Mouse (Mus musculus) neural tube, embryonic 10.5 days (tissue): ENCODE measurements around the gene Azgp1.
"Not testable (repeated sequence)": the region's sequence is repeated elsewhere in the genome, so short reads cannot be mapped to it uniquely, and the experiment has no call there.

Experiments used
- DNase-seq: peaks from one replicate; pipeline ENCODE4 v3.0.0-alpha.2; 2017; ENCODE audit warnings: low spot score; ENCODE audit errors: extremely low spot score

The Azgp1 gene

GRCm38 (mm10) chr5:137981300-137981699 lies at the start of gene Azgp1:
Azgp1 (plus strand) TSS chr5:137981520.
- no peak for DNase-seq

DNA sequence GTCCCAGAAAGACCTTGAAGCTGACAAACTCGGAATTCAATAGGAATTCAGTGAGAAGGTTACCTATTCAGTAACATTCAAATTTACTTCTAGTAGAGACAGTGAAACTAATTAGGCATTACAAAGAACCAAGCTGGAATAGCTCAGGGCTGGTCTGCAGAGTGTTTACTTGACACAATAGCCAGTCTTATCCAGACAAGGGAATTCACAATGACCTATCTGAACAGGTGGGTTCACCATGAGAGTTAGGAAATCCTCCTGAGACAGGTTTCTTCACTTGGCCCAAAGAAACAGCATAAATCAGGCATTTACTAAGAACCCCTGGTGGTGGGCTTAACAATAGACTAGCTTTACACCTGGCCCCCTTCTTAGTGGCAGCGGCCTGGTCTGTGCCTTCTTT lies 47.4 kb upstream of the Azgp1 start:
- not testable (repeated sequence) for DNase-seq

DNA sequence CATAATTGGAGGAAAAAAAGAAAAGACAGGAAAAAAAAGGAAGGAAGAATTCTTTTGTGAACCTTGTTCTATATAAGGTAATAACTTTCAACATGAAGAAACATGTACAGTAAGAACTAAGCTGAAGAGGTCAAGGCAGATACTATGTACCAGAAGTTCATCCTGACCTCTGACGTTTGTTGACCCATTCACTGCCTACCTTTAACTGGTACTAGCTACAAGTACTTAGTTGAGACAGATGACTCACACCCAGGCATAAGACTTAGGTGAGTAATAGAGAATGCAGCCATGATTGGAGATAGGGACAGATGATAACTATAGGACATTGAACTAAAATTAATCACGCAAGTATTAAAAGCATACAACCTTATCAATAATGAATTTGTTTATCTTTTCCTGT lies 44.8 kb upstream of the Azgp1 start:
- DNase-seq: no peak

DNA sequence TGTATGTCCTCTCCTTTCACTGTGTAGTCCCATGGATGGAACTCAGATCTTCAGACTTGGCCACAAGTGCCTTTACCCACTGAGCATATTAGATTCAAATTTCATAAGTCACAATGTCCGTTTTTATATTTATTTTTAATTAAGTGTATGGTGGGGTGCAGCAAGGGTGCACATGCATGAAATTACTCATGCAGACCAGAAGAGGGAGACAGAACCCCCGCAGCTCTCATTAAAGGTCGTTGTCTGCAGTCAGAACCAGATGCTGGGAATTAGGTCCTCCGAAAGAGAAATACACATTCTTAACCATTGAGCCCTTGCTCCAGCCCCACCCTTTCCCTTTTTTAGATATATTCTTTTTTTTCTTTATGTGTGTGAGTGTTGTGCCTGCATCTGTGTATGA lies 44.1 kb upstream of the Azgp1 start:
- no peak for DNase-seq

- no peak for DNase-seq
These were observed 40.4 kb upstream of the Azgp1 start for GRCm38 (mm10) chr5:137940948-137941347.

GRCm38 (mm10) chr5:137943133-137943532 lies 38.2 kb upstream of the Azgp1 start:
- no peak for DNase-seq

- DNase-seq: no peak
These were observed 34.0 kb upstream of the Azgp1 start for GRCm38 (mm10) chr5:137947303-137947702.

GRCm38 (mm10) chr5:137951218-137951617 lies 30.1 kb upstream of the Azgp1 start:
- no peak for DNase-seq

- no peak for DNase-seq
These were observed 24.9 kb upstream of the Azgp1 start for GRCm38 (mm10) chr5:137956404-137956803.

- DNase-seq: no peak
These were observed 18.4 kb upstream of the Azgp1 start, which contains the start of gene Gjc3 for GRCm38 (mm10) chr5:137962945-137963344. Gjc3 (minus strand) TSS chr5:137963098.

DNA sequence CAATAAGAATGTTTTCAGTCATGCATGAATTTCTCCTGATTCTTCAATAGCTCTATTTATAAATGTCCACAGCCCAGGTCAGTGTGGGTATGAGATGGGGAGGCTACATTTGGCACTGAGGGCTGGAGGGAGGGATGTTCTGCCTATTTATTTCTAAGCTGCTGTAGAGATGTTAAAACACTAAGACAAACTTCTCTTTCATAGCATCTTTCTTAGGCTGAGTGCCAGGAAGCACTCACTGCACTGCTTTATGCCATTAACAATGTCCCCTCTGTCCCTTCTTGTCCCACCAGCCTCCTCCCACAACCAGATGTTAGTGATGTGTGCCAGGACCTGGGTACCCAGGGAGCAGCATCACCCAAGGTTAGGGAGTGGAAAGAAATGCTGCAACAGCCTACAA lies 14.8 kb upstream of the Azgp1 start:
- no peak for DNase-seq

DNA sequence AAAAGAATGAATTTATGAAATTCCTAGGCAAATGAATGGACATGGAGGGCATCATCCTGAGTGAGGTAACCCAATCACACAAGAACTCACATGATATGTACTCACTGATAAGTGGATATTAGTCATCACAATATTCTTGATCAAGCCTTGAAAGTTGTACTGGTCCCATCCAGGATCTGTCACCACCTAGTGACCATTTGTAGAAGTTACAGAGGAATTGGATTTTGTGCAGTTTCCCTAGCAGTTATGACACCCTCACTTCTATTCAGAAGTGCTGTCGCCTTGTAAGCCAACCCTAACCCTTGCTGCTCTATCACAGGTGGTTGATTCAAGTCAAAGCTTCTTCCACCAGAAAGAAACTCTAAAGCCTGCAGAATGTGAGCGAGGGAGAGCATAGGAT lies 8.2 kb upstream of the Azgp1 start:
- DNase-seq: no peak

DNA sequence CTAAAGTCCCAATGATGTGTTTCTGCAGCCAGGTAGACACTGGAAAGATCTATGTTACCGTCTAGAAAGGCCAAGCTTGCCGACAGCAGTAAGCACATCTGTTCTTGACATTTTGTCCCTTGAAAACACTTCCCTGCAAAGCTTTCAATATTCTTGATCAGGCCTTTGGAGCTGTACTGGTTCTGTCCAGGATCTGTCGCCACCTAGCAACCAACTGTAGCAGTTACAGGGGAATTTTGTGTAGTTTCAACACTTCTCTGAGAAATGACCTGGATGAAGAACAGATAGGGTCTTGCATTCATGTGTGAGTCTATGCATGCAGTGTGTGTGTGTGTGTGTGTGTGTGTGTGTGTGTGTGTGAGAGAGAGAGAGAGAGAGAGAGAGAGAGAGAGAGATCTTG lies 7.6 kb upstream of the Azgp1 start:
- no peak for DNase-seq

DNA sequence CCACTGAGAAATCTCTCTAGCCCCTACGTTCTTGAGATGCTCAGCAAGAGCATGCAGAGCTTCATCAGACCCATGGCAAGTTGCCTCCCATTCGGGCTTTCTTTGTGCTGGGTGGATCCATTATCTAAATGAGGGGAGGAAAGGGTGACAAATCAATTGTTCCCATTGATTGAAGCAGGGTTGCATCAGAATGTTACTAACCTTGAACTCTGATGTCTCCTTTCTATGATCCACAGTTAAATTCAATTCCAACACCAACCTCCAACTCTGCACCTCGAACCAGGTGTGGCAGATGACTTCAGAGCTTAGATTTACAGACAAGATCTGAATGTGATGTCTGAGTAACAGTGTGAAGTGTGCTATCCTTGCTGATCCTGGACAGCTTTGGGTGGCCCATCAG lies 6.6 kb upstream of the Azgp1 start:
- DNase-seq: no peak

DNA sequence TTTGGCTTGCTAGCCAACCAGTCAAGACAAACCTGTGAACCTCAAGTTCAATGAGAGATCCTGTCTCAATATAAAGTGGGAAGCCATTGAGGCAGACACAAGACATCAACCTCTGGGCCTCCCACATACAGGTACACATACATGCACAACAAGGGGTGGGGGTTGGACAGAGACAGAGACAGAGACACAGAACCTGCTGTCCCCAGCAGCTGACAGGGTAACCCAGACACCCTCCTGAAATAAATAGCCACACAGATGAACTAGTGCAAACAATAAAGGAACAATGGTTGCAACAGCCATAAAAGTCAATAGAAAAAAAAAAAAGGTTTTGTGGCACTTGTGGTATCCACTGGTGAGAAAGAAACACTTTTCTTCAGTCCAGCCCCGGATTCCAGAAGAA lies 5.9 kb upstream of the Azgp1 start:
- no peak for DNase-seq

- no peak for DNase-seq
These were observed 4.0 kb upstream of the Azgp1 start for GRCm38 (mm10) chr5:137977291-137977690.

- no peak for DNase-seq
These were observed 2.2 kb upstream of the Azgp1 start for GRCm38 (mm10) chr5:137979081-137979480.

- no peak for DNase-seq
These were observed 5.0 kb downstream of the Azgp1 start for GRCm38 (mm10) chr5:137986351-137986750.

DNA sequence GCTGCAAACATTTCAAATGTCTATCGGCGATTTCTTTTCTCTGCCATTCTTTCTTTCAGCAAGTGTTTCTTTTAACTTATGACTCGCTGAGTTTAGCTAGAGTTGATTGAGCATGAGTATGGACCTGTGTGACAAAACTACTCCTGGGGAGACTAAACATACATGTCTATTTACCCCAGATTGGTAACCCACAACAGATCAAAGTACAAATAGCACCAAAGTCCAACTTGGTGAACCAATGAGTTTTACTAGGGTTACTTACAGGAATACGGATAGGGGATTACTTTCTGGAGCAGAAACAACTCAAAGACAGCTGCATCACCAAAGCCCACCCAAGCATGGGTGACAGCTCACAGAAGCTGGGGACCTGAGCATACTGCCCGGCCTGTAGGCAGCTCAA lies 28.1 kb downstream of the Azgp1 start:
- no peak for DNase-seq

DNA sequence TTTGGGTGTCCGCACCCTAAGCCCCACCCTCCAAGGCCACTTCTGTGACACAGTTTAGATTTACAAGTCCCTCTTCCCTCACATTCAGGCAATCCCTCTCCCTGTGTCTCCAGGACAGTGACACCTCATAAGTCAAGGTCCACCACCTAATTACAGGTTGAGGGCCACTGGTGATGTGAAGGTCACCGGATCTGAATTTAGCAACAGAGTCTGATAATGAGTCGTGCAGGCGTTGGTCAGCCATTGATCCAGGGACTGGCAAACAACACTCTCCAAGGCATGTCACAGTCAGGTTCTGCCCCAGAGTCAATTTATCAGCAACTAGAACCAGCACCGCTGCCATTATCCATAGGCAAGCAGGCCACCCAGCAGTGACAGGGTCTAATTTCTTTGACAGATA lies 31.1 kb downstream of the Azgp1 start:
- no peak for DNase-seq

GRCm38 (mm10) chr5:138016530-138016929 lies 35.2 kb downstream of the Azgp1 start:
- no peak for DNase-seq

GRCm38 (mm10) chr5:138016997-138017396 lies 35.7 kb downstream of the Azgp1 start:
- no peak for DNase-seq

DNA sequence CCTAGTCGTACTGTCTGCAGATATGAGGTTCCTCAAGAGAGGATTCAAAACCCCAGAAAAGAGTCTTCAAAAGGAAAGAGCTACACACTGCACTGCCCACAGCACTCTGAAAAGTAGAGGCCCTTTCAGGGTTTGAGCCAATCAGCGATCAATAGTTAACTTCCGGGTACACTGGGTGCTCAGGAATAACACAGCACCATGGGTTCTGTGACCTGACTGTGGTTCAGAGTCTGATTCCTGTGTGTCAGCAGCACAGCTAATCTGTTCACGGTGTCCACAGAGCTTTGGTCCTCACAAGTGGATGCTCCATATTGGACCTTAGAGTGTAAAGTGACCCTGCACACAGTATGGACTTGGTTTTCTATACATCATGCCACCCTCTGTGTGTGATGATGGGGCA lies 38.3 kb downstream of the Azgp1 start:
- DNase-seq: not testable (repeated sequence)

- not testable (repeated sequence) for DNase-seq
These were observed 39.7 kb downstream of the Azgp1 start, which contains the start of the genes Smok3a and Smok3b for GRCm38 (mm10) chr5:138020961-138021479. Smok3a (plus strand) TSS chr5:138021261. Smok3b (plus strand) TSS chr5:138021429.
